Mouse (Mus musculus): ENCODE measurements at regions not wholly inside any gene's neighbourhood (a gene's known extent, or its start where the extent isn't known, plus 50 kb on each side); places are given as distances from the start of the nearest gene placed in this dataset.

GRCm38 (mm10) chr10:98799830-98800229, 114.4 kb upstream of the Atp2b1 start:
- ATAC-seq (no peak), DNase-seq (no peak)
- no peaks in the 10 kb centered on the region for H3K36me3 ChIP-seq (ENCODE audit: insufficient read depth)
- TF ChIP-seq CTCF (IDR thresholded peaks at IDR 0.05; ENCODE audit: low read depth): no peak
- no peaks in the 10 kb centered on the region for H3K4me1 ChIP-seq (ENCODE audit: insufficient read depth)
- H3K9ac ChIP-seq: no peak overlapping the region
- H3K9me3 ChIP-seq (ENCODE audit: low read length): no peaks in the 10 kb centered on the region
- H3K27ac ChIP-seq (ENCODE audit: low read depth, low read length): no peak overlapping the region
- no peaks in the 10 kb centered on the region for H3K27me3 ChIP-seq (ENCODE audit: insufficient read depth, low read length)
- H3K4me2 ChIP-seq (ENCODE audit: low read depth): no peak overlapping the region
- no peak overlapping the region for H3K4me3 ChIP-seq (ENCODE audit: low read depth, low read length)
- 87% methylated on average over 3 of the region's 3 CpGs for WGBS

- no peaks in the 10 kb centered on the region for H3K4me1 ChIP-seq (ENCODE audit: insufficient read depth)
- H3K27ac ChIP-seq (ENCODE audit: low read depth, low read length): no peak overlapping the region
- no peak overlapping the region for H3K9ac ChIP-seq
- no peaks in the 10 kb centered on the region for H3K9me3 ChIP-seq (ENCODE audit: low read length)
- no peak for TF ChIP-seq CTCF (IDR thresholded peaks at IDR 0.05; ENCODE audit: low read depth)
- no peaks in the 10 kb centered on the region for H3K27me3 ChIP-seq (ENCODE audit: insufficient read depth, low read length)
- H3K4me3 ChIP-seq (ENCODE audit: low read depth, low read length): no peak overlapping the region
- WGBS: 21% methylated on average over 8 of the region's 8 CpGs
- no peak for ATAC-seq
- peak; percentile 14 for DNase-seq
- no peak overlapping the region for H3K4me2 ChIP-seq (ENCODE audit: low read depth)
- H3K36me3 ChIP-seq (ENCODE audit: insufficient read depth): no peaks in the 10 kb centered on the region
Measured at GRCm38 (mm10) chr10:98800949-98801348, 113.3 kb upstream of the Atp2b1 start.

GRCm38 (mm10) chr10:98805013-98805412, 109.2 kb upstream of the Atp2b1 start:
- no peaks in the 10 kb centered on the region for H3K4me1 ChIP-seq (ENCODE audit: insufficient read depth)
- H3K27me3 ChIP-seq (ENCODE audit: insufficient read depth, low read length): no peaks in the 10 kb centered on the region
- H3K4me2 ChIP-seq (ENCODE audit: low read depth): no peak overlapping the region
- ATAC-seq (no peak), DNase-seq (no peak)
- WGBS: 100% methylated on average over 1 of the region's 1 CpGs
- TF ChIP-seq CTCF (IDR thresholded peaks at IDR 0.05; ENCODE audit: low read depth): no peak
- H3K36me3 ChIP-seq (ENCODE audit: insufficient read depth): no peaks in the 10 kb centered on the region
- no peaks in the 10 kb centered on the region for H3K9me3 ChIP-seq (ENCODE audit: low read length)
- no peak overlapping the region for H3K4me3 ChIP-seq (ENCODE audit: low read depth, low read length)
- no peak overlapping the region for H3K9ac ChIP-seq
- no peak overlapping the region for H3K27ac ChIP-seq (ENCODE audit: low read depth, low read length)

- Histone ChIP-seq H3K27ac (ENCODE audit: low read depth, low read length) (no peak overlapping the region), H3K4me2 (ENCODE audit: low read depth) (no peak overlapping the region), H3K36me3 (ENCODE audit: insufficient read depth) (no peaks in the 10 kb centered on the region), H3K4me1 (ENCODE audit: insufficient read depth) (no peaks in the 10 kb centered on the region), H3K4me3 (ENCODE audit: low read depth, low read length) (no peak overlapping the region), H3K9ac (no peak overlapping the region), H3K9me3 (ENCODE audit: low read length) (no peaks in the 10 kb centered on the region), H3K27me3 (ENCODE audit: insufficient read depth, low read length) (no peaks in the 10 kb centered on the region)
- no peak for TF ChIP-seq CTCF (IDR thresholded peaks at IDR 0.05; ENCODE audit: low read depth)
- WGBS: 92% methylated on average over 19 of the region's 19 CpGs
- ATAC-seq (no peak), DNase-seq (no peak)
Measured at GRCm38 (mm10) chr10:98806798-98807535, 107.2 kb upstream of the Atp2b1 start.

GRCm38 (mm10) chr10:98808644-98809043, 105.6 kb upstream of the Atp2b1 start:
- ATAC-seq: no peak
- Histone ChIP-seq H3K9ac (no peak overlapping the region), H3K27me3 (ENCODE audit: insufficient read depth, low read length) (no peaks in the 10 kb centered on the region), H3K36me3 (ENCODE audit: insufficient read depth) (no peaks in the 10 kb centered on the region), H3K4me1 (ENCODE audit: insufficient read depth) (no peaks in the 10 kb centered on the region), H3K9me3 (ENCODE audit: low read length) (no peaks in the 10 kb centered on the region), H3K4me3 (ENCODE audit: low read depth, low read length) (no peak overlapping the region), H3K4me2 (ENCODE audit: low read depth) (no peak overlapping the region), H3K27ac (ENCODE audit: low read depth, low read length) (no peak overlapping the region)
- WGBS: 53% methylated on average over 4 of the region's 4 CpGs
- TF ChIP-seq CTCF (IDR thresholded peaks at IDR 0.05; ENCODE audit: low read depth): no peak
- no peak for DNase-seq

GRCm38 (mm10) chr10:98829051-98829450, 85.2 kb upstream of the Atp2b1 start:
- Histone ChIP-seq H3K4me1 (ENCODE audit: insufficient read depth) (no peaks in the 10 kb centered on the region), H3K36me3 (ENCODE audit: insufficient read depth) (no peaks in the 10 kb centered on the region), H3K9ac (no peak overlapping the region), H3K27ac (ENCODE audit: low read depth, low read length) (no peak overlapping the region), H3K4me2 (ENCODE audit: low read depth) (no peak overlapping the region), H3K9me3 (ENCODE audit: low read length) (no peaks in the 10 kb centered on the region), H3K4me3 (ENCODE audit: low read depth, low read length) (no peak overlapping the region), H3K27me3 (ENCODE audit: insufficient read depth, low read length) (no peaks in the 10 kb centered on the region)
- DNase-seq (no peak), ATAC-seq (no peak)
- no peak for TF ChIP-seq CTCF (IDR thresholded peaks at IDR 0.05; ENCODE audit: low read depth)
- WGBS: 92% methylated on average over 5 of the region's 5 CpGs

- no peak for ATAC-seq
- DNase-seq: no peak
- H3K27me3 ChIP-seq (ENCODE audit: insufficient read depth, low read length): no peaks in the 10 kb centered on the region
- no peaks in the 10 kb centered on the region for H3K4me1 ChIP-seq (ENCODE audit: insufficient read depth)
- no peaks in the 10 kb centered on the region for H3K36me3 ChIP-seq (ENCODE audit: insufficient read depth)
- H3K4me2 ChIP-seq (ENCODE audit: low read depth): no peak overlapping the region
- no peak overlapping the region for H3K27ac ChIP-seq (ENCODE audit: low read depth, low read length)
- no peaks in the 10 kb centered on the region for H3K9me3 ChIP-seq (ENCODE audit: low read length)
- 92% methylated on average over 7 of the region's 7 CpGs for WGBS
- TF ChIP-seq CTCF (IDR thresholded peaks at IDR 0.05; ENCODE audit: low read depth): no peak
- no peak overlapping the region for H3K9ac ChIP-seq
- H3K4me3 ChIP-seq (ENCODE audit: low read depth, low read length): no peak overlapping the region
Measured at GRCm38 (mm10) chr10:98831488-98831887, 82.7 kb upstream of the Atp2b1 start.

Measured in forebrain, postnatal 0 days (tissue).